Mouse (Mus musculus) retina, postnatal 1 day (tissue): Measurements from ENCODE around the gene Fgfr2.

Experiments used
- DNase-seq: peaks from one replicate; pipeline ENCODE4 v3.0.0-alpha.2; 2012

Gene Fgfr2

DNA sequence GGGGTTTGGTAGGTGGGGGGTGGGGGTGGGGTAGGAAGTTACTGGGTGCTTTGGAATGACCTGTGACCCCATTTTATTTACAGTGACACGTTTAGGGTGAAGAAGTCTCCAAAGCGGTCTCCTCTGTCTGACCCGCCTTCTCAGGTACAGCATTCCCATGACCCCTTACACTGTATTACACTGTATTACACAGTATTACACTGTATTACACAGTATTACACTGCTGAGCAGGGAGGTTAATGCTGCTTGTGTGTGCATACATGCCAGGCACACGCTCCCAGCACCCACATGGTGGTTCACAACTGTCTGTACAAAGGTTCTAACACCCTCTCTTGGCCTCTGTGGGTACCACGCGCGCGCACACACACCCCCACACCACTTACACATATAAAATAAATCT lies 2389.7 kb downstream of the Fgfr2 start:
- DNase-seq: no peak

DNA sequence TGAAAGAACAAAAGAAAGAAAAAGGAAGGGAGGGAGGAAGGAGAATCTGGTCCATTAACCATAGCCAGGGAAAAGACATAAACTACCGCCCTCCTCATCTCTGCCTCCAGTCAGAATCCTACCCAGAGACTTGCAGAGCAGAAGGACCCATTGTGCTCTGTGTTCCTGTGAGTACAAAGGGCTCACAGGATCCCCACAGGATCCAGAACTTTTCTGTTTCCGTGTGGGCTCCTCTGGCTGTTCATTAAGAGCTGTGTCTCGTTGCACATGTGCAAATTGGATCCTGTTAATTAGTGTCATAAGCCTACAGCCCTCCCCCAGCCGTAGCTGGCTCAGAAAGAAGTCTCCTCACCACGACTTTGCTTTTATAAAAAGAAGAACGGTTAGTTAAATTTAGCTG lies 2390.2 kb downstream of the Fgfr2 start:
- DNase-seq: peak; percentile 56

DNA sequence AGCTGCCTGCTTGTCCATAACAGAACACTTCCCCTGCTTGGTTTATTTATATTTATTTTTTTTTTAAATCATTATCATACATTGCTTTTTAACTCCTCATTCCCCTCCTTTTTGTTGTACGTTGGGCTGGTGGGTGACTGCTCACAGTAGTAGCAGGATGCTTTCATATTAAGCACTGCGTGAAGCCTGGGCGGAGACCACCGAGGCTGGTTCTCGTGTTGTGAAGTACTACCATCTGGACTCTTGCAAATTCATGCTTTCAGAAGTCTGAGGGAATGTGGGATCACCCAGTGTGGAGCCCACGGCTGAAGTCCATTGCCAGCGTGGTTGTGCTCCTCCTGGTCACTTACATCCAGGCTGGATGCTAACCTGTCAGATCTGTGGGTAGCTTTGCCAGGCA lies 2391.4 kb downstream of the Fgfr2 start:
- DNase-seq: no peak

DNA sequence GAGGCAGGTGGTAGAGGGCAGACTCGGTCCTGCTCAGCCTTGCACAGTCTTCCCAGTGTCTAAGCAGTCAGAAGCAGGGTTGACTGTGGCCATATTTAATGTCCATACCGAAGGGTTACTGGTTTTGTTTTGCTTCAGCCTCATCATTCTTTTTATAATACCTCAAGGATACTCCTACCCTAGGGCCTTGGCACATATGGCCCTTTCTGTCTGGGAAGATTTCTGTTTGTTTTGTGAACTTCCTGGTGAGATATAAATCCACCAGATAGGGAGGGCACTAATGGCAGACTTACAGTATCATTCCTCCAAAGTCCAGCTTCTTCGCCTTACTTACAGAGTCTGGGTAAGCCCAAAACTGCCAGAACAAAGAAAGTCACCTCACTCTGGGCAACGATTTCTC lies 2395.6 kb downstream of the Fgfr2 start:
- DNase-seq: no peak

DNA sequence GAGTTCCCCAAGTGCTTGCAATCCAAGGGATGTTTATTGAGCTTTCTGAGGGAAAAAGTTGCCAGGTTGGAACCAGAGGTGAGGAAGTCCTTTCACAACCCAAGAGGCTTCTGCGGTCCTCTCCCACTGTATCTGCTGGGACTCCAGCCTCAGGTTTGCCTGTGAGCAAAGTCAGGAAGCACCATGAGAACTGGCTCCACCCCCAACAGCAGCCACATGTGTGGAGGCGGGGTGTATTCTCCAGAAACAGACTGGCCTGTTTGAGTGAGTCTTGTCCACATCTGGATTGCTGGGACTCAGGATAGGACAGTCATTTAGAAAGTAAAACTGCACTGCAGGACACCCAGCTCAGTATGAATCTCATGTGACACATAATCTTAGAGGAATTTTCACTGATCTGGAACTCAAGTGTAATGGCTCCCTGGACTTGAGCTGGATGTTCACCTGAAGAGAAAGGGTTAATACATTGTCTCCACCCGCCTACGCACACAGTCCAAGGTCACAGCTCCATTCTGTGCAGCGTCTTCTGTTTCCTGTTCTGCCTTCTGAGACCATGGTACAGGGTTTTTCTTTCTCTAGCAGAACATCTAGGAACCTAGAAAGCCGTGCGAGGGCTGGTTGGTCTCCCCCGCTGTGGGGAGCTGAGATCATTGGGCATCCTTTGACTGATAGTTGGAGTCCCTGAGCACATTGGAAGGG lies 2396.3 kb downstream of the Fgfr2 start:
- no peak for DNase-seq

DNA sequence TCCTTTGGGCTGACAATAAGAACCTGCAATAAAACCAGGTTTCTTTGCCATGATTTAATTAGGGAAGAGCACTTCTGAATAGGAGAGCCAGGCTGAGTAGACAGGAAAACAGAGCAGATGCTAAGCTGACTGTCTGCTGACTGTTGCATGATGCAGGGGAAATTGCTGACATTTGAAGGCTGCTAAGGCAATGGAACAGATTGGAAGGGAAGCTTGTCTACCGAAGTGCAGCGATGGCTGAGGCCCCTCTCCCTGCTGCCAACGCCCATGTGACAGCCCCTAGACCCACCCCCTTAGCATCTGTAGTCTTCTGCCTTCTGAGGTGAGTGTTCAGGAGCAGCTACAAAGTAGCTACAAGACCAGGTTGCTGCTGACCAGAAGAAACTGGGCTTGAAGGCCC lies 2397.0 kb downstream of the Fgfr2 start:
- DNase-seq: no peak

DNA sequence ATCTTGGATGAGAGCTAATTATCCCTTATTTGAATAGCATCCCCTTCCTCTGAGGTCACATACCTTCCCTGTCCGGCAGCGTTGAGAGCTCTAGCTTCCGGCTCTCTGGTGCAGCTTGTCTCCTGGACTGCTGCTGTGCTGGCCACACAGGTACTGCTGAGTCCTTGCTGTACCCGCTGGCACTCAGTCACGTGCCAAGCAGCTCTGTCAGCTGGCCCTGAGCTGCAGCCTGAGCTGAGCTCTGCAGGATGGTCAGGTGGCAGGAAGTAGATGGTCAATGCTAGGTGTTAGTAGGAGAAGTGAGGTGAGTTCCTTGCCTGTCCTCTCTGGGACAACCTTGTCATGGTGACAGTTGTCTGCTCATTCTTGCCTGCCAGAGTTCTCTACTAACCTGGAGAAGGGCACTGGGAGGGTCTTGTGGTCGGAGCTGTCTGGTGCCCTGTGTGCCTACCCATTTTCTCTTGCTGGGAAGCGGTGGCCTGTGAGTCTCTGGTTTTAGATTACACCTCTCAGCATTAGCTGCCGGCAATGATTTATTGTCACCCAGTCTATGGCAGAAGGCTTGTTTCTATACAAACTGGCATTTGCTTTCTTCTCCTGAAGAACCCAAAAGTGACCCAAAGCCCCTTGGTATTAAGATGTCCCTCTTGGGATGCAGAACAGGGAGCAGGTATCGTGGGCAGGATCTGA lies 2402.4 kb downstream of the Fgfr2 start:
- peak; percentile 8 for DNase-seq

DNA sequence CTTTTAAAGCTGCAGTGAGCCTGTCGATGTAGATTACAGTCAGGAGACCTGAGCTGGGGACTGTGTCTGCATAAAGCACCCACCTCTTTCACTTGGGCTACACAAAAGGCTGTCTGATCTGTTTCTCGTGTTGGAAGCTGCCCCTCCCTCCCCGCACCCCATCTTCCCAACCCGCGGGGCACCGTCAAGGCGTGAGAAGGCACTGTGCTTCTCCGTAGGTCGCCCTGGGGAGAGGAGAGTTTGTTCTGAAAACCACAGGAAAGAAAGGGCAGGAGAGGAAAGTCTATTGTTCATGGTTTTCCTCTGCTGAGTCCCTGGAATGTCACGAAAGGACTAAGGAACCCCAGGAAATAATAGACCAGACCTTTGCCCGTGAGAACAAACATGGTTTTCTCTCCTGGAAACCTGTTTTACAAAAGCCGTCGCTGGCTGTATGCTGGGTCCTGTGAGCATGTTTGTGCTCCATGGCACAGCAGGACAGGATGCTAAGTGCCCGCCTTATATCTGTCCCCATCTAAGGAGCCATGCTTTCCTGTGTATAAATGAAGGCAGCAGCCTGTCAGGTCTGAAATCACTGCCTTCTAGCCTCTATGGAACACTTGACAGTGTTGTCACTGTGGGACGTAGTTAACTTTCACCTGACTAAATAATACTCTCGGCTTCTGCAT lies 2403.1 kb downstream of the Fgfr2 start:
- DNase-seq: peak; percentile 60

DNA sequence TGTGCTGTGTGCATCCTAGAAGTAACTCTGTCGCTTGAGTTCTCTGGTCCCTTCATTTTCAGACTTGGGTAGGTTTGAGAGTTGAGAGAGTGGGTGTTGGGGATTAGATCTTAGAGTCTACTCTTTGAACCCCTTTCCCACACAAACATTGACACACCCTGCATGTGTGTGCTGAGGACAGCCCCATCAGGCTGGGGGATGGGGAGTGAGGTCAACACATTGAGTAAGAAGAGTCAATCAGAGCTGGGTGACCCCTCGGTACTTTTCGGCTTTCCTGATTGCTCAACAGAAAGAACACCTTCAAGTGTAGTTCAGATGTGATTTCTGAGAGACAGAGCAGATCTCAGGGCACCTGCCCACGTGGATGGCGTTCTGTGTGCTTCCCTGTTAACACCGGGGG lies 2406.2 kb downstream of the Fgfr2 start:
- DNase-seq: no peak

DNA sequence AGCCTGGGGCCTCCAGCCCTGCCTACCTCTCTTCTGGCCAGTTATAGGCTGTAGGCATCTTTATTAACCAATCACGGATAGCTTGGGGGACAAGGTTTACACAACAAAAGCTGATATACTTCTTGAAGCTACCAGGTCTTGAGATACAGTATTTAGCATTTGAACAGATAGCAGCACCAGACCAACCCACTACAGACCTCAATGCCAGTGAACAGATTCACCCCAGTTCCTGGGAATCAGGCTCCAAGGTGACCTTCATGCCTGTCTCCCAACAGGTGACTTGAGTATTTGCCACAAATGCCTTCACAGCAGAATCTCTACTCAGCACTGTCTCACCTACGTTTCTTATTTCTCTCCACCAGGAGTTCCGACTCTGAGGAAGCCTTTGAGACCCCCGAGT lies 2406.8 kb downstream of the Fgfr2 start:
- DNase-seq: no peak

DNA sequence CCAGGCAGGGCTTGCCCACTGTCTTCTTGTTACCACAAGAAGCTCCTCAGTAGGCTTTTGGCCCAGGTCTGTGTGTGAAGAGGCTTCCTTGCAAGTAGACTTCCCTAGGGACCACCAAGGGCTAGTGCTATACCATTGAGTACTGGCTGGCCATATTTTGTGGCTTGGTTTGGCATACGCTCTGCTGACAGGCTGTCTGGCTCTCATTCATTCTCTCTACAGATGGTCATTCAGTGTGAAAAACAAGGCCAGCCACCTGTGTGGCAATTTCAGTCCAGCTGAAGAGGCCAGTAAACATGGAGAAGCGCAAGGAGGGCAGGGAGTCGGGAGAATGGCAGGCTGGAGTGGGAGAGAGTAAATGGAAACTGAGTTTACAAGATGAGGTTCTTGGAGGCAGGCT lies 2407.7 kb downstream of the Fgfr2 start:
- DNase-seq: no peak

DNA sequence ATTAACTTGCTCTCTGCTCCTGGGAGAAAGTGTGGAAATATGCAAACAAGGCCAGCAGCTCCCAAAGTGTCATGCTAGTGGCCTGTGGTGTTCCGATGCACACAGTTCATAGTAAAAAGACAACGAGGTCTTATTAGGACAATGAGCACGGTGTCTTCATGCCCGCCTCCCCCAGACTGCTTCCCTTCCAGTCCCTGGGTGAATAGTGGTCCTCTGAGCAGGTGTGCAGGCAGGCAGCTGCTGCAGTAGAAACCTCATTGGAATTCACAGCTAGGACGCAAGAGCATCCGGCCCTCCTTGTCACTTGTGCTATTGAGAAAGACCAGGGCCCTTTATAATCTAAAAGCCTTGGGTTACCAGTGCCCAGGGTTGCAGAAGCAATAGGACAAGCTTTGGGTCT lies 2409.8 kb downstream of the Fgfr2 start:
- peak; percentile 13 for DNase-seq

DNA sequence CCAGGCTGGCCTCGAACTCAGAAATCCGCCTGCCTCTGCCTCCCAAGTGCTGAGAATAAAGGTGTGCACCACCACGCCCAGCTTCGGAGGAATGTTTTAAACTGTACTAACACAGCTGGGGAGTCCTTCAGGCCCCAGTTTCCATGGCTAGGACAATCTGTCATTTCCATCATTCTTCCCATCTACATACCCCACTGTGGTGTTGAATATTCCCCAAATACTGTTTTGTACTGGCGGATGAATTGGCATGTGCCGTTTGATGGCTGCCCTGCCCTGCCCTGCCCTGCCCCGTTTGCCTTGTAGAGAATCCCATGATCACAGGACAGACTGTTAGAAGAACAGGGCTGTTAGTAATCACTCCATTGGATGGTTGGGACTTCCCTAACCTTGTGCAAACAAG lies 2411.3 kb downstream of the Fgfr2 start:
- no peak for DNase-seq

DNA sequence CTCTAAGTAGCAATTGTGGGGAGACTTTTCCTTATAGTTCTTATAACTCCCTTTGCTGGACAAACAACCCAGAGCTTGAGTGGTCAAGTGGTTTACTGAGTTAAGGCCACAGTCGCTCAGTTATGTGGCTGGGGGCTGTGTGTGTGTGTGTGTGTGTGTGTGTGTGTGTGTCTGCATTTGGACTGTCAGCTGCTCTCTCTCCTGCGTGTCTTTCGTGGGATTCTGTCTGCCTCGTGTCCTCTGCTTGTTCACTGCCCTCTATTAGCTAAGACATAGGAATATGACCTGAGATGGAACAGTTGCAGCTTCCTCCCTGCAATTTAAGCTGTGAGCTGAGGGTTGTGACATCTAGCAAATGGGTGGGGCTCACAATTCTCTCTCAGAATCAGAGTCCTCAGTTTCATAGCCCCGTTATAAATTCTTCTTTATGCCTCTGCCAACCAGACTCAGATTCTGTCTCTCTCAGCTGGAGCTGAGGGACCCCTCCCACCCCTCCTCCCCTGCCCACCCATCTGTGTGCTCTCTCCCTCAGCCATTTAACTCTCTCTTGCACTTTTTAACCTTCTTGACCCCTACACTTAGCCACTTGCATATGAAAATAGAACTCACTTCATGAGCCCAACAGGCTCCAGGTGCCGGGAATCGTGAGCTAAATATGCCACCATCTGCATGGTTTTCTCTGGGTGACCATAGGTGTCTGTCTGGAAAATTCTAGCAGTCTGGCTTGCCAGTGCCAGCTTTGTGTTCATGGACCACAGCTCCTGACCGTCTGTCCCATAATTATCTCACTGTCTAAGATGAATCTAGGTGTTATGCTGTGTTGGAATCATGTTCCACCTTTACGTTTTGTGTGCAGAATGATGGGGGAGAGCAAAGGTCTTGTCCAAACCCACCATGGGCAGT lies 2413.5 kb downstream of the Fgfr2 start:
- no peak for DNase-seq

DNA sequence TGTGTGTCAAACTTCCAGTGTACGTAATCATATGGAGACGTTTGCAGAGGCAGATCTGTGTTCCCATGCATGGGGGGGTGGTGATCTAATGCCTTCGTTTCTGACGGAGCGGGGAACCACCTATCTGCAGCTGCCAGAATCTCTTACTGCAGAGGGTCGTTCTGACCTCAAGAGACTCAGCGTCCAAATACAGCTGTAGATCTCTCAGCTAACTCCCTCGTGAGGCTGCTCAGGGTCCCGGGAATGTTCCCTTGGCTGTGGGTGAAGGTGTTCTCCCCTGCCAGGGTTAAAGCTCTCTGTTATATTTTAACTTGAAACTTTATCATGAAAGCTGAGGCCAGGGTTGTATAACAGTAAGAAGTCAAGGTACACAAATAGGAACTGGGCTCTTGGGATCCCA lies 2414.2 kb downstream of the Fgfr2 start:
- DNase-seq: no peak

DNA sequence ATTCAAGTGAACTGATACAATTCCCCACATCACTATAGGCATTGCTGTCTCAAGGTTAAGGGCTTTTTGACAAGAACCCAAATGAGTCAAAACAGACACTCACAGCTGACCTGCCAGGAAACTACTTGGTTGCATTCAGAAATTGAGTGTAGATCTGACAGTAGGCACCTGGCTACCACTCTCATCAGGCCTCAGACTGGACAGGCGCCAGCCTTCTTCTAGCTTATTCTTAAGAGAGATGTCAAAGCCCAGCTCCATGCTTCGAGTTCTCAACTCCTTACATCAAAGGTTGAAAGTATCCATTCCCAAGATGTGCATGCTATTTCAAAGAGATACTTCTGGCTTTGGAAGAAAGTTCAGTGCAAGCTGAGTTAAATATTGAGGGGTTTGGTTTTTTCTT lies 2417.9 kb downstream of the Fgfr2 start:
- DNase-seq: no peak

DNA sequence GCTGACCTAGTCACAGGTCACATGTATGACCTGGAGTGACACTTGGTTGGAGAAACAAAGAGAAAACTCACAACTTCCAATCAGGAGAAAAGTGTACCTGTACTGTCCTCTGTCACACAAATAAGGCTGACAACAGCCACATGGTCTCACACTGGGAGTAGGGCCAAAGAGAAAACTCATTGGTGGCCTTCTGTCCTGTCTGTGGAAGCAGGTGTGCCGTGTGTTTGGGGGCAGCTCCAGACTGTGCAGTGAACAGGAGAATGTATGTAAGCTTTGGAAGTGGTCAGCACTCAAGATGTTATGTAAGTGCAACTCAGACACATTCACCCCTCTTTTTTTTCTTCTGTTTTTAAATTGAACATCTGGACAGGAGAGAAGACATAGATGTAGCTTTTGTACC lies 2421.8 kb downstream of the Fgfr2 start:
- no peak for DNase-seq

DNA sequence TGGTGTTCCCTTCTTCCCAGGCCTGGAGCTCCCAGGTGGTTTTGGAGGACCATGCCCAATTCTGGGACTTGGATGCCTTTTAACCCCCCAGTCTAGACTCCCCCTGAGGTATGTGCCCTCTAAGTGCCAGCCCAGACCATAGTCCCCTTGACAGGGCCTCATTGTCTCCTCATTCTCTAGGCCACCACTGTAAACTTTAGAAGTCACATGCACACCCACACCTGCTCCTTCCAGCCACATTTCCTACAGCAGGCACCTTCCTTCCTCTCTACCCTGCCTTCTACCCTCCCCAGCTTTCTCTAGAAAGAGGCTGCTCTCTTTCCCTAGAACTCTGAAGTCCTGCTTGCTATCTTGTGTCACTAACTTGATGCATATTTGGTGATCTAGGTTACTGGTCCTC lies 2424.7 kb downstream of the Fgfr2 start:
- DNase-seq: no peak

DNA sequence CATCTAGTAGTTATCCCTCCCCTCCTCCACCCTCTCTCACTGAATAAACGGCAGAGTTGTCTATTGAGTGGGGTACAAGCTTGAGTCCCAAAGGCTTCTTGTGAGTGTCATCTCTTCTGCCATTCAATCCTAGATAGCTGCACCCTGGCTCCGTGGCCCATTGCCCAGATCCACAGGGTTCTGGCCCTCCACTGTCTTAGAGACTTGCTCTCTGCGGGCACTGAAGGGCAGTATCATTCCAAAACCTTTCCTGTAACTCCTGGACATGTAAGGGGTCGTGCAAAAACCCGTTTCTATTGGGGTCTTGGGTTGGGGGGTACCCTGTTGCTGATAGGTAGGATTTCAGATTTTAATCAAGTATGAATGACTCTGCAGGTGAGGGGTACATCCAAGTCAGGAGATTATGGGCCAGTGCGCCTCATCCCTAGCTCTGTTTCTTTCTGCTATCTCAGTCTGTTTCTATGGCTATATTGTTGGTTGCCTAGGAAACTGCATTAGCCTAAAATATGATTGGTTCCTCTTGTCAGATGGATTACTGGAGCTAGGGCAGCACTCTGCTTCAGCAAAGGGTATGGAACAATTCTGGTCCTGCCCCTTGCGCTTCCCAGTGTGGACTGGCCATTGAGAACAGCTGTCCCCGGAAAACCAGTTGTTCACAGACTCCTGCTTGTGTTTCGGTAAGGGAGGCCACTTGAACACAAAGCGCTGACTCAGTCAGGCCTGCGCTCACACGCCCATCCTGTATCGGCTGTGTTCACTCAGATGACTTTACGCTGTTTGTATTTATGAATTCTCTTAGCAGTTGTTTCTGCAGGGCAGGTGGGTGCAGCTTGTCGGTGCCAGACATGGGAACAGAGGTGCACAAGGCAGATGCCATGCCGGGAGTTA lies 2426.6 kb downstream of the Fgfr2 start:
- no peak for DNase-seq

DNA sequence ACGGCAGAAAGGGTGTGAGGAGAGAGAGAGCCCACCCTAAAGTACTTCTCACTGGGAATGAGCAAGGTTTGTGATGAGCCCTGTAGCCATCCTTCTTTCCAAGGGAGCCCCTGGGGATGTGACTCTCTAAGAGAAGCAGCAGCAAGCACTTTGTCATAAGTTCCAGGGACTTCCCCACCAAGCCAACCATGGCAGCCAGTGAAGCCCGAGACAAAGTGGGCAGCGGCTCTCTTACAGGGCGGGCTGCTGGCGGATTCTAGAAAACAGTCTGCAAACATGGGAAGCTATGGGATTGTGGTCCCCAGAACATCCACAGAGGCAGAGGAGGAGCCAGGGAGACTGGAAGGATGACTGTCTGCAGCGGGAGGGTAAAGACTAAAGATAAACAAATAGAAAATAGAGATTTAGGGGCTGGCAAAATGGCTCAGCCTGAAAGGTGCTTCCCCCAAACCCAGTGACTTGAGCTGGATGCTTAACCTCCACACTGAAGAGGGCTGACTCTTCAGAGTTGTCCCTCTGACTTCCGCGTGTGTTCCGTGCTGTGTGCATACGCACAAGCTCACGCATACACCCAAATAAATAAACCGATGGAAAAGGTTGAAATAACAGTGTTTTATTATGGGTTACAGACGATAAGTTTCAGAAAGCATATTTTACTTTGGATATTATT lies 2427.3 kb downstream of the Fgfr2 start:
- no peak for DNase-seq

DNA sequence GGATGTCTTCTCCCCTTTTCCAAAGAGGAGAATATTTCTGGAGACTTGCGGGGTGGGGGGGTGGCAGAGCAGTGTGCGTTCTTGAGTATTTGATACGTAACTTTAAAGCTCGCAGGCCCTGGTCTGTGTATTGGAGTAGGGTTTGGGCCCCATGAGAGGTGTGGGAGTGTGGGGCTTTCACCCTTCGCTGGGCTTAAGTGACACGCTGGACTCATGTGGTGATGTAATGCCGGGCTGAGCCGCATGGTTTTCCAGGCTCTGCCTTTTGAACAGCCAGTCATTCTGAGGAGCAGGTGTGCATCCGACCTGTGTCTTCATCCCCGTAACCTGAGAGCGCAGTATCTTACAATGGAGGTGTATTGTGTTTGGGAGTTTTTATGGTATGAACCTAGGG lies 2429.4 kb downstream of the Fgfr2 start:
- peak; percentile 67 for DNase-seq
